Mouse (Mus musculus): Measurements from ENCODE around the gene Mfsd14a. TPM values are rescaled to one million over a fixed set of nuclear protein-coding genes. Genes with fewer than 3 reads are reported as not detected.
A peak's percentile ranks its signal among the peaks of the same experiment; 100 is the strongest.

Gene Mfsd14a
- total and polyA plus RNA-seq, 3 experiments = 39.2 to 111 (median 45.9) TPM

- Histone ChIP-seq H3K9me3 (replicated peaks; ENCODE audit: insufficient read depth, low read length) (no peaks in the 10 kb centered on the region), H3K4me1 (ENCODE audit: control insufficient read depth in 1 of 2, insufficient read depth in 2 of 2, low read length in 2 of 2) (peaks cover 35 to 43% of the 10 kb centered on the region in 2 experiments), H3K27me3 (ENCODE audit: control insufficient read depth in 1 of 2, insufficient read depth in 2 of 2, low read length in 2 of 2) (no peaks in the 10 kb centered on the region), H3K4me3 (ENCODE audit: control insufficient read depth in 1 of 2, insufficient read depth in 1 of 2, low read depth in 2 of 2, low read length in 2 of 2) (peak overlapping the region; percentile 27 to 37), H3K27ac (ENCODE audit: control insufficient read depth, low read depth, low read length) (peak overlapping the region; percentile 85), H3K36me3 (ENCODE audit: control insufficient read depth in 1 of 2, insufficient read depth in 2 of 2, low read length in 2 of 2) (peaks cover 7 to 51% of the 10 kb centered on the region in 2 experiments; a peak in 3 of 4 replicates), H3K9ac (ENCODE audit: control insufficient read depth, low read depth, low read length, poor library complexity, severe bottlenecking) (peak overlapping the region; percentile 41; the same call in 1 of the 2 replicates), H3K79me2 (ENCODE audit: control insufficient read depth, insufficient read depth, low read length, poor library complexity) (no peaks in the 10 kb centered on the region)
- DNase-seq (ENCODE audit: low read depth, low spot score) = peak; percentile 89
- TF ChIP-seq CTCF (IDR thresholded peaks at IDR 0.05 in 2 of 3, conservative IDR thresholded peaks at IDR 0.05 in 1 of 3; ENCODE audit: control insufficient read depth in 1 of 3, insufficient read depth in 1 of 3, low read depth in 2 of 3, low read length in 3 of 3, poor library complexity in 1 of 3, severe bottlenecking in 1 of 3) = no peak
- TF ChIP-seq HCFC1 (IDR thresholded peaks at IDR 0.05; ENCODE audit: low read depth, low read length) = peak; percentile 49; the same call in 1 of the 2 replicates
- TF ChIP-seq TBP (IDR thresholded peaks at IDR 0.05; ENCODE audit: low read depth, low read length) = no peak
- TF ChIP-seq NRF1 (IDR thresholded peaks at IDR 0.05; ENCODE audit: insufficient read depth, low read depth, low read length, poor library complexity, severe bottlenecking) = no peak
- TF ChIP-seq SMC3 (IDR thresholded peaks at IDR 0.05; ENCODE audit: low read depth, low read length) = 0 out of 2 replicates have a peak, but pooled peaks have one; percentile 9
- TF ChIP-seq RCOR1 (IDR thresholded peaks at IDR 0.05; ENCODE audit: low read depth, low read length) = peak; percentile 91
- TF ChIP-seq MYC (IDR thresholded peaks at IDR 0.05; ENCODE audit: low read depth, low read length) = no peak; the same call in 1 of the 2 replicates
- TF ChIP-seq POLR2A (IDR thresholded peaks at IDR 0.05; ENCODE audit: control insufficient read depth in 1 of 2, insufficient read depth in 1 of 2, low read depth in 1 of 2, low read length in 2 of 2, poor library complexity in 1 of 2) = peak in 1 of 2 experiments; percentile 36; a peak in 1 of 4 replicates
- TF ChIP-seq MXI1 (IDR thresholded peaks at IDR 0.05; ENCODE audit: low read depth, low read length) = peak; percentile 59
- TF ChIP-seq GATA1 (IDR thresholded peaks at IDR 0.05; ENCODE audit: low read depth, low read length) = peak; percentile 92
- no peak for TF ChIP-seq GABPA (IDR thresholded peaks at IDR 0.05; ENCODE audit: low read depth, low read length)
- no peak for TF ChIP-seq KAT2A (conservative IDR thresholded peaks at IDR 0.05; ENCODE audit: low read depth, low read length)
- 0 out of 2 replicates have a peak, but pooled peaks have one; percentile 45 for TF ChIP-seq CHD1 (IDR thresholded peaks at IDR 0.05; ENCODE audit: low read depth, low read length)
- TF ChIP-seq SIN3A (IDR thresholded peaks at IDR 0.05; ENCODE audit: low read length) = peak; percentile 92
- TF ChIP-seq UBTF (IDR thresholded peaks at IDR 0.05; ENCODE audit: borderline replicate concordance, insufficient read depth, low read depth, low read length) = no peak
- TF ChIP-seq MAFK (IDR thresholded peaks at IDR 0.05; ENCODE audit: borderline replicate concordance, low read depth, low read length) = no peak
- TF ChIP-seq EP300 (IDR thresholded peaks at IDR 0.05; ENCODE audit: low read depth in 1 of 2, low read length in 2 of 2) = peak; percentile 85 to 92
- TF ChIP-seq E2F4 (IDR thresholded peaks at IDR 0.05; ENCODE audit: borderline replicate concordance, low read depth, low read length) = no peak
- TF ChIP-seq RAD21 (IDR thresholded peaks at IDR 0.05; ENCODE audit: low read depth, low read length) = no peak
- no peak for TF ChIP-seq ZNF384 (IDR thresholded peaks at IDR 0.05; ENCODE audit: low read depth, low read length)
- peak; percentile 75; the same call in 1 of the 2 replicates for TF ChIP-seq BHLHE40 (IDR thresholded peaks at IDR 0.05; ENCODE audit: borderline replicate concordance, low read depth, low read length)
- no peak for TF ChIP-seq ZC3H11A (IDR thresholded peaks at IDR 0.05; ENCODE audit: low read depth, low read length)
- peak; percentile 92 for TF ChIP-seq ETS1 (IDR thresholded peaks at IDR 0.05; ENCODE audit: low read depth, low read length)
- no peak for TF ChIP-seq POLR2AphosphoS5 (IDR thresholded peaks at IDR 0.05; ENCODE audit: borderline replicate concordance, low read depth, low read length)
- TF ChIP-seq POLR2AphosphoS2 (IDR thresholded peaks at IDR 0.05; ENCODE audit: low read length) = no peak
- no peak for TF ChIP-seq TAL1 (IDR thresholded peaks at IDR 0.05; ENCODE audit: low read length)
- no peak for TF ChIP-seq USF2 (IDR thresholded peaks at IDR 0.05; ENCODE audit: borderline replicate concordance in 1 of 2, insufficient read depth in 1 of 2, low read depth in 1 of 2, low read length in 2 of 2)
- TF ChIP-seq ZMIZ1 (IDR thresholded peaks at IDR 0.05; ENCODE audit: low read depth, low read length) = no peak
- no peak for TF ChIP-seq MEF2A (IDR thresholded peaks at IDR 0.05; ENCODE audit: extremely low read depth, insufficient replicate concordance, low read depth, low read length, poor library complexity, severe bottlenecking)
- no peak for TF ChIP-seq USF1 (IDR thresholded peaks at IDR 0.05; ENCODE audit: low read depth, low read length)
- no peak for TF ChIP-seq ELF1 (IDR thresholded peaks at IDR 0.05; ENCODE audit: low read depth, low read length)
- no peak for TF ChIP-seq NELFE (IDR thresholded peaks at IDR 0.05; ENCODE audit: low read depth, low read length)
- no peak; the same call in 1 of the 2 replicates for TF ChIP-seq CHD2 (IDR thresholded peaks at IDR 0.05; ENCODE audit: low read length)
- TF ChIP-seq ZKSCAN1 (IDR thresholded peaks at IDR 0.05; ENCODE audit: low read depth, low read length) = no peak
- peak; percentile 86 for TF ChIP-seq MAZ (IDR thresholded peaks at IDR 0.05; ENCODE audit: low read depth, low read length)
- TF ChIP-seq MYB (IDR thresholded peaks at IDR 0.05; ENCODE audit: low read depth, low read length) = no peak
- no peak for TF ChIP-seq JUND (IDR thresholded peaks at IDR 0.05; ENCODE audit: low read depth, low read length)
- no peak for TF ChIP-seq MAX (IDR thresholded peaks at IDR 0.05; ENCODE audit: low read length)
These were observed 43.6 kb downstream of the Mfsd14a start for GRCm38 (mm10) chr3:116618855-116619254.

All from MEL (cell line).